Mouse (Mus musculus): ENCODE results near the gene Cd248. TPM values are rescaled to one million over a fixed set of nuclear protein-coding genes. Genes with fewer than 3 reads are reported as not detected.

Gene Cd248
- polyA plus RNA-seq, 1 experiment: not detected

DNA sequence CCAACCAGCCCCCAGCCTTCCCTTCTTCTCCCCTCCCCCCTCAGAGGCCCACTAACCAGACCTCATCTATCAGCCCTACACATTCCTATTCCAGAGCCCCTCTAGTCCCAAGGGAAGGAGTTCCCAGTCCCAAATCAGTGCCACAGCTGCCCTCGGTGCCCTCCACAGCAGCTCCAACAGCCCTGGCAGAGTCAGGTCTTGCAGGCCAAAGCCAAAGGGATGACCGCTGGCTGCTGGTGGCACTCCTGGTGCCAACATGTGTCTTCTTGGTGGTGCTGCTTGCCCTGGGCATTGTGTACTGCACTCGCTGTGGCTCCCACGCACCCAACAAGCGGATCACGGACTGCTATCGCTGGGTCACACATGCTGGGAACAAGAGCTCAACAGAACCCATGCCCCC is 2.1 kb downstream of the Cd248 start:
- Histone ChIP-seq H3K4me1 (ENCODE audit: control insufficient read depth, insufficient read depth, low read length) (peaks cover 39% of the 10 kb centered on the region), H3K27ac (ENCODE audit: insufficient read depth, low read depth, low read length) (no peak overlapping the region), H3K4me3 (ENCODE audit: insufficient read depth, low read depth, low read length) (no peak overlapping the region)
- TF ChIP-seq CTCF (IDR thresholded peaks at IDR 0.05; ENCODE audit: insufficient read depth, low read depth, low read length): no peak
- 88% methylated on average over 7 of the region's 7 CpGs for WGBS

DNA sequence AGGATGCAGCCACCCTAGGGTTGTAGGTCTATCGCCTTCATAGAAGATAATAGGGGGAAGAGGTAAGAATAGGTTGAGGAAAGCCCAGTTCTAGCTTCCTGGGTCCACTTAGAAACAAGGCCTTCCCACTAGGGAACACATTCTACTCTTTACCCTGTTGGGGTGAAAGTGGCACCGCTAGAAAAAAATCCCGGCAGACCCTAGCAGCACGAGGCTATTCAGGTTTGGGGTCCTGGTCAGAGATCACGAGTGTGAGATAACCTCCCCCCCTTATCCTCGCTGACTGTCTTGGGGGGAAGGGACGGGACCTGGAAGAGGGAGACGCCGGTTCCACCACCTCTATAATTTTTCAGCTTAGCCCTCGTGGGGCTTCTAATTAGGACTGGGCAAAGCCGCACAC is 3.2 kb downstream of the Cd248 start:
- TF ChIP-seq CTCF (IDR thresholded peaks at IDR 0.05; ENCODE audit: insufficient read depth, low read depth, low read length) (no peak), POLR2A (IDR thresholded peaks at IDR 0.05; ENCODE audit: insufficient read depth, low read depth, low read length) (no peak)
- 30% methylated on average over 11 of the region's 11 CpGs for WGBS
- H3K4me3 ChIP-seq (ENCODE audit: insufficient read depth, low read depth, low read length): peak overlapping the region; percentile 49
- H3K27ac ChIP-seq (ENCODE audit: insufficient read depth, low read depth, low read length): no peak overlapping the region
- H3K4me1 ChIP-seq (ENCODE audit: control insufficient read depth, insufficient read depth, low read length): peaks cover 39% of the 10 kb centered on the region

DNA sequence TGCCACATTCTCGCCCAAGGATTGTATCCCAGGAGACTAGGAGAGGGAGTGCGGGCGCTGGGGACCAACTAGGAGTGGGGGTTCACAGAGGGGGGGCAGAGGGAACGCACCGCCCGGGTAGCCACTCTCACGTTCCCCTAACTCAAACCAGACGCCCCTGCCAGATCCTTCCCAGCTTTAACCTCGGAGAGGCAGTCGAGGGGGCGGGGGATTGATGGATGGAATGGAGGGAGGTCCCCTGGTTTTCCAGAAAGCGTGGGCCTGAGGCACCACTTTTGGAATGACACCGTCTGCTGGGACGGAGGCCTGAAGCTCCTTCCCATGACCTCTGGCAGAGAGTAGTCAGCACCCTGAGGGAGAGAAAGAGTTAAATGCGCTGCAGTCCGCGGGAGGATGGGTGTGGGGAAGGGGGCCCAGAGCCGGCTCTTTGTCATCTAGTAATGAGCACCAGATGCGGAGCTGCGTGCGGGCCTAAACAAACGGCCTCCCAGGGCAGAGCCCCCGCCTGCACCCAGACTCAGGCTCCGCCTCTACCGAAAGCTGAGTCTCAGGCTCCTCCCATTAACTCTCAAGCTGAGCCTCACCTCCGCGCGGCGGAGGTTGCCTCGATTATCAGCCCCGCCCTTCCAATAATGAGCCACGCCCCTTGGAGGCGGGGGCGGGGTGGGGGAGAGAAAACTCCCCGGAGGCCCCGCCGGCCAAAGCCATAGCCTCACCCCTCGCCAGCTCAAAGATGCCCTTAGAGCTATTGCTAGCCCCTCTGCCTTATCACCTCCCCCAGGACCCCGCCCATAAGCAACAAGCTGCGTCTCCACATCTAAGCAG is 3.9 kb downstream of the Cd248 start:
- TF ChIP-seq POLR2A (IDR thresholded peaks at IDR 0.05; ENCODE audit: insufficient read depth, low read depth, low read length) (peak; percentile 38; the same call in 1 of the 2 replicates), CTCF (IDR thresholded peaks at IDR 0.05; ENCODE audit: insufficient read depth, low read depth, low read length) (no peak)
- Histone ChIP-seq H3K4me1 (ENCODE audit: control insufficient read depth, insufficient read depth, low read length) (peaks cover 39% of the 10 kb centered on the region), H3K4me3 (ENCODE audit: insufficient read depth, low read depth, low read length) (peak overlapping the region; percentile 49), H3K27ac (ENCODE audit: insufficient read depth, low read depth, low read length) (peak overlapping the region; percentile 16; the same call in 1 of the 2 replicates)
- 2% methylated on average over 40 of the region's 40 CpGs for WGBS

DNA sequence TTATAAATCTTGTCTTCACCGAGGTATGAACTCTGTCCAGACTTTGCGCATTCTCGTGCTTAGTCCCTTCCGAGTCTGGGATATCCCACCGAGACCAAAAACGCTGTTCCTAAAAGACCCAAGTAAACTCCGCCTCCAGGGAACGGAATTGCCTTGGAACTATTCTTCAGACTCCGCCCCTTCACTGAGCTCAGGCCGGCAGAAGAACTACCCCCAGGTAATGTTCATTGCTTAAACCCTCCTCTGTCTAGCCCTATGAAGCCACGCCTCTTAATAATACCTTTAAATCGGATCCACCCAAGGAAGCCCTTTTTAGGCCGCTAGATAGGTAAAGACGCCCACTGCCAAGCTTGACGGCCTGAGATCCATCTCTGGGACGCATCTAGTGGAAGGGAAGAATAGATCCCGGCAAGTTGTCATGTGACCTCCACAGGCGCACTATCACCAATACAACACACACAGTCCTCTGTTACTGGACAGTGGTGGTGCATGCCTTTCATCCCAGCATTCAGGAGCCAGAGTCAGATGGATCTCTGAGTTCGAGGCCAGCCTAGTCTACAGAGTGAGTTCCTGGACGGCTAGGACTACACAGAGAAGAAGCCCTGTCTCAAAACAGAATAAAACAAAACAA is 4.6 kb downstream of the Cd248 start:
- TF ChIP-seq CTCF (IDR thresholded peaks at IDR 0.05; ENCODE audit: insufficient read depth, low read depth, low read length) (no peak), POLR2A (IDR thresholded peaks at IDR 0.05; ENCODE audit: insufficient read depth, low read depth, low read length) (no peak)
- Histone ChIP-seq H3K4me1 (ENCODE audit: control insufficient read depth, insufficient read depth, low read length) (peaks cover 32% of the 10 kb centered on the region), H3K4me3 (ENCODE audit: insufficient read depth, low read depth, low read length) (peak overlapping the region; percentile 49), H3K27ac (ENCODE audit: insufficient read depth, low read depth, low read length) (no peak overlapping the region)
- 4% methylated on average over 20 of the region's 20 CpGs for WGBS

DNA sequence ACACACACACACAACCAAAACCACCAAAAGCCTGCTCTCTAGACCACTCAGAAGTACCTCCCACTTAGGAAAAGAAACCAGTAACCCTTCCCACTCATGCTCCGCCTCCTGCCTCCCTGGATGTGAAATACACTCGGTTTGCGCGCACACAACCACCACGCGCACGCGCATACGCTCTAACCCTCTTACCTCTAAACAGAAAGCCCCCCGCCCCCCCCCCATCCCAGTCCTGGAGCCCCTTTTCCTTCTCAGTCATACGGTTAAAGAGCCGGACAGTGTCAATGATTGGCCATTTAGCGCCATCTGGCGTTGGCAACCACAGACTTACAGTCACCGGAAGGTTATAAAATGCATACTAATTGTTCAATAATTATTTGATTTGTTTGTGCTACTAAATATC is 5.2 kb downstream of the Cd248 start:
- under 1% methylated on average over 15 of the region's 15 CpGs for WGBS
- Histone ChIP-seq H3K27ac (ENCODE audit: insufficient read depth, low read depth, low read length) (no peak overlapping the region), H3K4me1 (ENCODE audit: control insufficient read depth, insufficient read depth, low read length) (peaks cover 28% of the 10 kb centered on the region), H3K4me3 (ENCODE audit: insufficient read depth, low read depth, low read length) (peak overlapping the region; percentile 28; the same call in 1 of the 2 replicates)
- TF ChIP-seq CTCF (IDR thresholded peaks at IDR 0.05; ENCODE audit: insufficient read depth, low read depth, low read length): 0 out of 2 replicates have a peak, but pooled peaks have one; percentile 19
- TF ChIP-seq POLR2A (IDR thresholded peaks at IDR 0.05; ENCODE audit: insufficient read depth, low read depth, low read length): no peak

DNA sequence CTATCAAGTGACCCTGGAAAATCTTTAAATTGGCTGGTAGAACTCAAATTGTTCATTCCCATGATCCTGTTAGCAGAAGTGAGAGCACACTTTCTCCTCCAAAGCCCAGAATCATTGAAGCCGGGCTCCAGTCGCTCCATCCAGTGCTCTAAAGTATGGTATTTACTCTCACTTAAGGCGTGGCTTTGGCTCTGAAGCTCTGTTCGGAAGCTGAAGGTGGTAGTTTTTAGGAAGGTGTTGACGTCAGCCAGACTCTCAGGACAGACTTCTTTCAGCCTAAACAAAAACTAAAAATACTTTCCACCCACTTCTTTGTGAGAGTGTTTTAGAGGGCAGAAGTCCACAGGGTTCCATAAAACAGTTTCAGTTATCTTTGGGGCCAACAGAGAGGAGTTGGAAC is 5.6 kb downstream of the Cd248 start:
- H3K4me3 ChIP-seq (ENCODE audit: insufficient read depth, low read depth, low read length): no peak overlapping the region
- TF ChIP-seq POLR2A (IDR thresholded peaks at IDR 0.05; ENCODE audit: insufficient read depth, low read depth, low read length): no peak
- TF ChIP-seq CTCF (IDR thresholded peaks at IDR 0.05; ENCODE audit: insufficient read depth, low read depth, low read length): no peak
- H3K27ac ChIP-seq (ENCODE audit: insufficient read depth, low read depth, low read length): no peak overlapping the region
- H3K4me1 ChIP-seq (ENCODE audit: control insufficient read depth, insufficient read depth, low read length): peaks cover 23% of the 10 kb centered on the region
- WGBS: 25% methylated on average over 5 of the region's 5 CpGs

DNA sequence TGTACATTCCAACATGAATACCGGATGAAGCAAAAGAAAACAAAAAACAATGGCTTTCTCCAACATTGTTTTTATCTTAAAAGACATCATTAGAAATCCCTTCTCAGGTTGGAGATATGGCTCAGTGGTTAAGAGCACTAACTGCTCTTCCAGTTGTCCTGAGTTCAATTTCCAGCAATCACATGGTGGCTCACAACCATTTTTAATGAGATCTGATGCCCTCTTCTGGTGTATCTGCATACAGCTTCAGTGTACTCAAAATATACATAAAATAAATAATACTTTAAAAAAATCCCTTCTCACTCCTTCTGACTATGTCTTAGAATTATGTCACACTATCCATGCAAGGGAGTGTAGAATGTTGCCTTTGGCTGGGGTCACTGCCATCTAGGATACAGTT is 11.4 kb downstream of the Cd248 start:
- H3K27ac ChIP-seq (ENCODE audit: insufficient read depth, low read depth, low read length): no peak overlapping the region
- WGBS: 88% methylated on average over 1 of the region's 1 CpGs
- H3K4me3 ChIP-seq (ENCODE audit: insufficient read depth, low read depth, low read length): no peak overlapping the region
- H3K4me1 ChIP-seq (ENCODE audit: control insufficient read depth, insufficient read depth, low read length): peaks cover 16% of the 10 kb centered on the region
- TF ChIP-seq POLR2A (IDR thresholded peaks at IDR 0.05; ENCODE audit: insufficient read depth, low read depth, low read length) (no peak), CTCF (IDR thresholded peaks at IDR 0.05; ENCODE audit: insufficient read depth, low read depth, low read length) (no peak)

DNA sequence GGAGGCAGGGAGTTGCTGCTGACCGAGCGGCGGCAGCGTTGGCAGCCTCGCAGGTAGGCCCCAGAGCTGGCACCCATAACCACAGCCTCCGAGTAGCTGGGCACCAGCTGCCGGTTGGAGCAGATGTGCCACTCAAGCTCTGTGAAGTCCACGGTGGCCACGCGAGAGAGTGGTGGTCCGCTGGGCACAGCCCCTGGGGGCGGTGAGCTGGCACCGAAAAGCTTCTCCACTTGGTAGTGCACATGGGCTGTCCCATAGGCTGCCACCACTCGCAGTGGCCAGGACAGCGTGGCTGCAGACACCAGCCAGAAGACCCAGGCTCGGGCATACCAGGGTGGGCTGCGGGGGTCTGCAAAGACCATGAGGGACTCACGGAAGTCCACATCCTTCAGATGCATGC is 14.1 kb downstream of the Cd248 start:
- WGBS: 66% methylated on average over 18 of the region's 18 CpGs
- H3K4me3 ChIP-seq (ENCODE audit: insufficient read depth, low read depth, low read length): no peak overlapping the region
- no peak for TF ChIP-seq POLR2A (IDR thresholded peaks at IDR 0.05; ENCODE audit: insufficient read depth, low read depth, low read length)
- no peak for TF ChIP-seq CTCF (IDR thresholded peaks at IDR 0.05; ENCODE audit: insufficient read depth, low read depth, low read length)
- H3K27ac ChIP-seq (ENCODE audit: insufficient read depth, low read depth, low read length): no peak overlapping the region
- peaks cover 16% of the 10 kb centered on the region for H3K4me1 ChIP-seq (ENCODE audit: control insufficient read depth, insufficient read depth, low read length)

DNA sequence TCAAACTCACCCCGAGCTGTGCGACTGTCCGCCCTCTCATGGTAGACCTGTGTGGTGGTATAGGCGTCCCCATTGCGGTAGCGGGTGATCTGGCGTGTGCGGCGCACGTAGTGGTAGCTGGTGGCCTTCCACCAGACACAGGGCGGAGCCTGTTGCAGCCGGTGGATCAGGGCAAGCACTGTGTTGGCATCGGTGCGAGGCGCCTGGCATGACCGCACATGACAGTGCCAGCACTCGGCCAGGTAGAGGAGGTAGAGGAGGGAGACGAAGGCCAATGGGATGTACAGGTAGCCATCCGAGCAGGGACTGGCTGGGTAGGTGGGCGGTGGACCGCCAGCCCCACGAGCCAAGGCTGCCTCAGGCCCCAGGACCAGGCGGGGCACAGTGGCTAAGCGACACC is 14.7 kb downstream of the Cd248 start:
- 83% methylated on average over 24 of the region's 24 CpGs for WGBS
- no peak for TF ChIP-seq POLR2A (IDR thresholded peaks at IDR 0.05; ENCODE audit: insufficient read depth, low read depth, low read length)
- no peak for TF ChIP-seq CTCF (IDR thresholded peaks at IDR 0.05; ENCODE audit: insufficient read depth, low read depth, low read length)
- no peak overlapping the region for H3K4me3 ChIP-seq (ENCODE audit: insufficient read depth, low read depth, low read length)
- peaks cover 21% of the 10 kb centered on the region for H3K4me1 ChIP-seq (ENCODE audit: control insufficient read depth, insufficient read depth, low read length)
- no peak overlapping the region for H3K27ac ChIP-seq (ENCODE audit: insufficient read depth, low read depth, low read length)
